Mouse (Mus musculus): Measurements from ENCODE around the gene Elmo1.

Elmo1 gene

DNA sequence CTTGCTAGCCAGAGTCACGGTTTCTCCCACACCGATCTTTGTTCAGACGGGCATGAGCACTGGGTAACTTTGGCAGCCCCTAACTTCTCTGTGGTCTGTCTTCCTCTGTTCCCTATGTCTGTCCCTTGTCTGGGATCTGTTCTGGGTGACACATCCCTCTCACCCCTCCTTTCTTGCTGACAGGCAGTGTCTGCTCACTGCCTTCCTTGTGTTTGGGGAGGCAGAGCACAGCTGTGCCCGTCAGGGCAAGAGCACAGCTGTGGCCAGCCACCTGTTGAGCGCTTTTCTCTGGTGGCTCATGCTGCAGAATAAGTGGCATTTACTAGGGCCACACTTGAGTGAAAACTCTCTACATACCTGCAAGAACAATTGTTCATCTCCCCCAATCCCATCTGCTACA, 116.7 kb downstream of the Elmo1 start:
- DNase-seq (ENCODE audit: low spot score), result no peak

- no peak for DNase-seq (ENCODE audit: low spot score)
These were observed 117.7 kb downstream of the Elmo1 start for GRCm38 (mm10) chr13:20207950-20208642.

DNA sequence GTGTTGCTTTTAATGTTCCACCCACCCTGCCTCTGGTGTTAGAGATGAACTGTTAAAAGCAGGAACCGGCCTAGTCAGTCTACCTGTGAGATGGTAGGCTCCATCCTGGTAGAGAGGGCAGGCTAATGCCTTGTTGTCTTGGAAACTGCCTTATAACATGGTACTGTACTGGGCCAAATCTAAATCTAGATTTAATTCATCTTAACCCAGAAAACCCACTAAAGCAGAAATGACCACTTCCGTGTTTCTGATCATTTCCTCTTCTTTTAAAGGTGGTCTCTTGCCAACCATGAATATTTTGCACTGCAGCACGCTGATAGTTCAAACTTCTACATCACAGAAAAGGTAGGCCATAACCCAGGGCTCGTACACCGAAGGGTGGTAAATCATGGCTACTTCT, 118.5 kb downstream of the Elmo1 start:
- no peak for DNase-seq (ENCODE audit: low spot score)

DNA sequence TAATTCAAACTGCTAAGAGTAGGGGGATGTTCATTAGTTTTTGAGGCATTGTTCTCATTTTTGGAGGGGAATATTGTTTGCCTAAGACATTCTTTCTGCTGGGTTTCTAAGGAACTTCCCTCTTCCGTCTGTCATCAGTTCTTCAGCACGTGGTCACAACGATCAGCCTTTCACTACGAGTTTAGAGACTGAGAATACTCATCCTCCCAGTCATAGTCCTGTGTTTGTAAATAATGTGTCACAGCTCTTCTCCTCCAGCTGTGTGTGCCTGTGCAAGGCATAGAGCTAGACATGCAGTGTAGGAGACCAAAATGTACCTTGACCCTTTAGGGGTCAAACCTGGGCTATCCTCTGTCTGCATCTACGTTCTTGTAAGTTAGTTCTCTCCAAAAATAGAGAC, 121.4 kb downstream of the Elmo1 start:
- no peak for DNase-seq (ENCODE audit: low spot score)

GRCm38 (mm10) chr13:20212665-20213064, 122.3 kb downstream of the Elmo1 start:
- DNase-seq (ENCODE audit: low spot score), result no peak

DNA sequence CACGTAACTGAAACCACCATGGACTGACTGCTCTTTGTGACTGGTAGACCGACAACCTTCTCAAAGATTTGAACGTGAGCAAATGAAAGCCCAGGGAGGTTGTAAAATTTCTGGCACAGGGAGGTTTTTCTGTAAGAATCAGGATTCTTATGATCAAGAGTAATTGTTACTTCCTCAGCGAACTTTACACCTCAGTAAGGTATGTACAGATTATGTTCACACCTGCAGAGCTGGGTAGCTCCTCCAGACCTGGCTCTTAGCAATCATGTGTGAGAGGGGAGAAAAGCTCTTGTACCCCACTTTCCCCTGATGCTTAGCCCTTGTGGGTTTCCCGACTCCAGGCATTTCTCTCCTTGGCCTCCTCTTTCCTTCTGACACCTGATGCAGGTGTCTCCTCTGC, 123.5 kb downstream of the Elmo1 start:
- DNase-seq (ENCODE audit: low spot score), result no peak

- peak; percentile 28 for DNase-seq (ENCODE audit: low spot score)
These were observed 127.2 kb downstream of the Elmo1 start for GRCm38 (mm10) chr13:20217453-20218090.

DNA sequence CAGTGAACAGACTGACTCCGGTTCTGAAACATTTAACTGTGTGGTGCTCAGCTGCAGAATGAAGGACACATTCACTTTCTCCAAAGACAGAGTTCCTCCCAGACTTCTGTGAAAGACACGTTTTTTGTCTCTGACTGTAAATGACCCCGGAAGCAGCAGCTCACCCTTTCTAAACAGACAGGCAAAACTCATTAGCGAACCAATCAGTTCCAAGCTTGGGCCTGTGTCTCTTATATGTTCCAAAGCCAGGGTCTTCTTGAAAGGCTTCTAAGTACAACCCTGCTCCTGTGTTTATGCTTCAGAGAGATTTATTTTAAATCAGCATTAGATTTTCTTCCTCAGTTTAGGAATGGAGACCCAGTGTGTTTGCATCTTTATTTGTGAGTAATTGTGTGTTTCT, 127.7 kb downstream of the Elmo1 start:
- DNase-seq (ENCODE audit: low spot score), result no peak

DNA sequence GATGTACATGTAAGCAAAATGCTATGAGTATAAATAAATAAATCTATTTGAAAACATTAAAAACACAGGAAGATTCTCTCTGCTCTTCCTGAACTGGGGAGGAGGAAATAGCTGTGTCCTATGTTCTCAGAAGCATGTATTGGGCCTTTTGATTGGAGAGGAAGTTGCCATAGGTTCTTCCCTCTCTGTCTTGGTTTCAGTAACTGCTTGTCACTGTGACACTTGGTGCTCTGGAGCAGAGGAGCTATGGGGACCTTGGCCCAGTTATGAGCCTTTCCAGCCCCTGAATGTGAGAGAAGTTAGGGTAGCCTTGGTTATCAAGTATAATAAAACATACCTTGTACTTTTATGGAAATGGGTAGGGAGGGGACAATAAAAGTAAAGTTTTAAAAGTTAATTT, 130.0 kb downstream of the Elmo1 start:
- no peak for DNase-seq (ENCODE audit: low spot score)

DNA sequence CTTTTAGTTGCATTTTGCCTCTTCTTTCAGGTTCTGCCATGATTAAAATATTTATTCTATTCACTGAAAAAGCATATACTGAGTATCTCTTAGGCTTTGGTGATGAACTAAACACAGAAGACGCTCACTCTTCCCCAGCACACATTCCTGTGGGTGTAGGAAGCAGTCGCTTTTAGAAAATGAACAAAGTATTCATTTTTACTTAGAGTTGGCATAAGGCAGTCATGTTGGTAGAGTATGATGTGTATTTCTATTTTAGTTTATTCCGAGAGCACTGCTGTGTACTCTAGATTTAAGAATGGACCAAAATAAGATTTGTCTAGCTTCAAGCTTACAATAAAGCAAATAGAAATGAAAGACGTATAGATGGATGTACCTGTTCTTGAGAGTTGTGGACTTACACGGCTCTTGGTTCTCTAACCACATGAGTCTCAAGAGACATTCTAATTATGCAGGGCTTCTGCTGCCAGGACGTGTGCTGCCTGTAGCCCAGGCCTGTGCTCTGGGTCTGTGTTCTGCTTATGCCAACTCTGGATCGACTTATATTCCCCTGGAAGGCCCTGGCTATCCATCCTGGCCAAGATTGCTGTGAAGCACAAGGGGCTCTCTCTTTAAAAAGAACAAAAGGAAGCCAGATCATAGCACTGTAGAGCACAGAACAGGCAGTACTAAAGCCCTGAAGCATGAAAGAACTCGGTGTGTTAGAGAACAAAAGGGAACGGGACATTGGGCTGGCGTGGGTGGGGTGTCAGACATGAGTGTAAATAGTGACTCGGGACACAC, 137.7 kb downstream of the Elmo1 start:
- DNase-seq (ENCODE audit: low spot score), result no peak

DNA sequence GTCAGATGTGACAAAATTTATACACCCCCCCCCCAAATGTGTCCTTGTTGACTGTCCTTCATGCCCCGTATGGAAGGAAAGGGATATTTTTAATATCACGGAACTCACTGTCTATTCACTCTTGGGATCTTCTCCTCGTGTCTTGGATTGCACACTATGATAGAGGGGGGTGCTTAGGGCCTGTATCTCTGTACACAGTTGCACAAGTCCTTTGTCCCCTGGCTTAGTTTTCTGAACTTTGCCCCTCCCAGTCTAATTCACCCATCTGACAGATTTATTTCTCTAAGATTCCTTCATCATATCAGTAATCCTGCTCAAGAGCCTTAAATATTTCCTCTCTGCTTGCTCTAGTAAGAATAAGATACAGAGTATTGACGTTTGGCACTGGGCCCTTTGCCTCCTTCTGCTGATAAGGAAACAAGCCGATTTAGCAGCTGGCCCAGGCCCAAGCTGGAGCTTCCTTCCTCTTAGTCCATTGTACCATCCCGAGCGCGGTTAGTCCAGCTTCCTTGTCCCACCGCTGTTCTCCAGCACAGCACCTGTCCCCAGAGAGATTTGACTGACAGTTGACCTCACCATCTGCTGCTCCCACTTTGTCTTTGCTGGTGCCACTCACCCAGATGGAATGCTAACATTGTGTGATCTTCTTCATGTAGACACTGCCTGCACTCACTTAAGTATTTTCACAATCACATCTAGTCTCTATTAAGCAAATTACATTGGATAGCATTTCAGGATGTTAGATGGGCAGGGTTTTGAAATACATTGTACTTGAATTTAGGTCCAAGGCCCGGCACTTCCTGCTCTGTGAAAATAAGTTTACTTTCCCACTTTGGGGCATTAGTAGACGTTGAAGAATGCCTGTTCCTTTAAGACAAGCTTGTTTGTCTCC, 141.7 kb downstream of the Elmo1 start:
- DNase-seq (ENCODE audit: low spot score), result peak; percentile 30

GRCm38 (mm10) chr13:20233707-20234106, 143.3 kb downstream of the Elmo1 start:
- DNase-seq (ENCODE audit: low spot score), result no peak

GRCm38 (mm10) chr13:20237615-20238014, 147.2 kb downstream of the Elmo1 start:
- no peak for DNase-seq (ENCODE audit: low spot score)

DNA sequence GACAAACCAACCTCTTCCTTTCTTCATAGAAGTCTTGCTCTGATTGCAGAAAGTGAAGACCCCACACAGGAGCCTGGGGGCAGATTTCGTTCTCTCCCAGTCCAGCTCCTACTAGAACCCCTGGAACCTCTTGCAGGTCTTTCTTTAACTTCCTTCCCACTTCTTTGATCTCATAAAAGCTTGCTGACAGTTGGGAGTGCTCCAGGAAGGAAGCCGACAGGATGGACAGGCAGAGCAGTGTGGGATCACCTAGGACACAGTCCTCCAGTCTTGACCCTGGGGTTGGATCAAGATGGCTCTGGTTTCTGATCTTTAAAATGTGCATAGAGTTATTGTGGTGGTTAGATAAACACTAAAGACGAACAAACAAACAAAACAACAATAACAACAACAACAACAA, 147.8 kb downstream of the Elmo1 start:
- DNase-seq (ENCODE audit: low spot score), result no peak

- no peak for DNase-seq (ENCODE audit: low spot score)
These were observed 148.3 kb downstream of the Elmo1 start for GRCm38 (mm10) chr13:20238743-20239142.

DNA sequence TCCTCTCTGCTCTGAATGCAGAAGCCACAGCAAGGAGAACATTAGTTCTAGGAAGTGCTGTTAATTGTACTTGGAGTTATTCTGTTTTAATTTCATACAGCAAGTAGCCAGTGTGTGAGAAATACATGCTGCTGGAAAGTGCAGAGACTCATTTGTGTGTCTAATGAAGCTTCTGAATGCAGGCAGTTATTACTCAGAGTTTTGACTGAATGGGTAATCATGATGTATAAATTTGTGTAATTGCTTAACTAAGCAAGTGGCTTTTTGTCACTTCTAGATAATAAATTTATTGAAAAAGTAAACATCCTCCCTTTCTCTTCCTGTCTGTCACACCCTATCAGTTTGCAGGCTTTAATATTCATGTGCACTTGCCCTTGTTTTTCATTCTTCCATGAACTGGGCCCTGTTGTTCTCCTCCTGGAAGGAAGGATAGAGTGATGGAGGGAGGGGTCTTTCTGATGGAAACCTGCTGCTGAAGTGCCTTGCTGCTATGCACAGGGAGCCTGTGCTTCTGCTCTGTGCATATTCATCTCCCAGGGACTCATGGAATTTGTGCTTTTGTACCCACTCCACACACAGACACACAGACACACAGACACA, 159.8 kb downstream of the Elmo1 start:
- DNase-seq (ENCODE audit: low spot score), result no peak

DNA sequence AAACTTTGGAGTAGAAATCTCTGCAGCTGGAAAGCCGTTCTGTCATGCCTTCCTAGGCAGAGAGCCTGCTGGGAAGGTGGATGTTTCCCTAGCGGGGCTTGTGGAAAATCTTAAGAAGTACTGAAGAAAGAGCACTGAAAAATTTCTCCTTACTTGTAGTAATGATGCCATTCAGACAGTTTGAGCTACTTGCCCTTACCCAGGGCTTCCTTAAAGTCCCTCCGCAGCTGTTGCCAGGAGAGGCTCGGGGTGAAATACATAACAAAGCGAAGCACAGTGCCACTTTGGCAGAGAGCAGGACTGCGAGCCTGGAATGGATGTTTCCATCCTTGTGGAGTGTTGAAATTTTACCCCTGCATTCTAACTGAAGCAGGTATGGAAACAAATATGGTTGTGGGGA, 164.5 kb downstream of the Elmo1 start:
- no peak for DNase-seq (ENCODE audit: low spot score)

GRCm38 (mm10) chr13:20255380-20255779, 165.0 kb downstream of the Elmo1 start:
- peak; percentile 46 for DNase-seq (ENCODE audit: low spot score)

- no peak for DNase-seq (ENCODE audit: low spot score)
These were observed 166.2 kb downstream of the Elmo1 start for GRCm38 (mm10) chr13:20256613-20257012.

DNA sequence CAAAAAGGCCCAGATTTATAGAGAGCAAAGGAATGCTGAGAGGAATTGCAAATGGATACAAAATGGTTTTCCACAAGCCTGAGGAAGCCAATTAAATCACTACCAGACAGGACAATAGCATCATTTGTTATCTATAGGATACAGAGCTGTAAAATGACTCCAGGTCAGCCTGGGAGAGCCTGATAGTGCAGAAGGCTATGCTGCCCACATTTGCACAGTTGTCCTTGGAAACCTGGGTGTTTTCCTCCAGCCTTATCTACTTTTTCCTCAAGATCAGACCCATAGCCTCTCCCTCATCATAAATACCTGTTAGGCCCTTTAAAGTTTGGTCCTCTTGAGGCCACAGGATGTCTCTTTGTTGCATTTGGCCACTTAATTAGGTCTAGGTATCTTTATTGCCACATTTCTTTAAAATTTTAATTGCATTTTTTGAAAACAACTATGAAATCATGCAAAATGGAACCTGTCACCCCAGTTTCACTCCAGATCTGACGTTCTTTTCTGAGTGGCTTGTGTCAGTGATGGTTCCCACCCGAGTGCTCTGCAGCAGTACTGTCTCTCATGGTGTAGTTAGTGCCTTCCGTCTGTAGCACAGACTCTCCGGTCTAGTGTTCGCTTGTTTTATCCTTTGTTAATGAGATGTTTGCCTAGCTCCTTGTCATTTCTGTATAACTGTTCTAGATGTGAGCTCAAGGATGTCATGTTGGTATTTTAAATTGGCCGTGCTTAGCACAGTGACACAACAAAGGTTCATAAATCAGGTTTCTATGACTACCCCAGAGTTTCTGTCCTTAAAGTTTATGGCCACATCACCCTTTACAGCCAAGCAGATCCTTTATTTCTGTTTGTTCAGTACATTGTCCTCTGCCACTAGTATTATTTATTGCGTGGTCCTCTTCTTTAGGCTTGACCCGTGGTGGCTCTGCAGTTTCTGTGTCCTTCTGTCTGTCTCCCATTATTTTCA, 167.4 kb downstream of the Elmo1 start:
- no peak for DNase-seq (ENCODE audit: low spot score)

GRCm38 (mm10) chr13:20263173-20263572, 172.8 kb downstream of the Elmo1 start:
- DNase-seq (ENCODE audit: low spot score), result no peak
